Mouse (Mus musculus): ENCODE measurements at regions not wholly inside any gene's neighbourhood (a gene's known extent, or its start where the extent isn't known, plus 50 kb on each side); places are given as distances from the start of the nearest gene placed in this dataset.

- no peak for DNase-seq
These were observed 105.4 kb upstream of the Mroh9 start for GRCm38 (mm10) chr1:163190841-163191240.

GRCm38 (mm10) chr1:163181851-163182250, 96.4 kb upstream of the Mroh9 start:
- no peak for DNase-seq

- no peak for DNase-seq
These were observed 91.5 kb upstream of the Mroh9 start for GRCm38 (mm10) chr1:163177011-163177410.

GRCm38 (mm10) chr1:163167051-163167450, 81.6 kb upstream of the Mroh9 start:
- DNase-seq, result no peak

GRCm38 (mm10) chr1:163163636-163164035, 78.2 kb upstream of the Mroh9 start:
- no peak for DNase-seq

- no peak for DNase-seq
These were observed 74.4 kb upstream of the Mroh9 start for GRCm38 (mm10) chr1:163159911-163160310.

GRCm38 (mm10) chr1:163158491-163158890, 73.0 kb upstream of the Mroh9 start:
- DNase-seq, result no peak

GRCm38 (mm10) chr1:163150203-163150855, 64.9 kb upstream of the Mroh9 start:
- DNase-seq, result peak in 1 of 2 experiments; percentile 9

GRCm38 (mm10) chr1:163146641-163147040, 61.2 kb upstream of the Mroh9 start:
- no peak for DNase-seq

- DNase-seq, result no peak
These were observed 57.6 kb upstream of the Mroh9 start for GRCm38 (mm10) chr1:163143113-163143512.

- no peak for DNase-seq
These were observed 56.0 kb upstream of the Mroh9 start for GRCm38 (mm10) chr1:163141471-163141870.

GRCm38 (mm10) chr1:163138179-163138578, 52.7 kb upstream of the Mroh9 start:
- no peak for DNase-seq
